Mouse (Mus musculus) adrenal gland (tissue): ENCODE data around the gene Ehmt2.
"Not testable (repeated sequence)": the region's sequence is repeated elsewhere in the genome, so short reads cannot be mapped to it uniquely, and the experiment has no call there.

Experiments used
- intact Hi-C: fragments of 180-260 bp; cut with DNase I; formaldehyde crosslinking; loops from one replicate; pipeline ENCODE4 v1.15.1; 2025

Gene Ehmt2

GRCm38 (mm10) chr17:34917188-34917587, 18.9 kb downstream of the Ehmt2 start:
- intact Hi-C loops, result no loop called here

GRCm38 (mm10) chr17:34922939-34923338, 24.7 kb downstream of the Ehmt2 start:
- intact Hi-C loops, result no loop called here

GRCm38 (mm10) chr17:34924258-34924657, 26.0 kb downstream of the Ehmt2 start:
- intact Hi-C loops, result no loop called here

- intact Hi-C loops, result no loop called here
Measured at GRCm38 (mm10) chr17:34927306-34928019, 29.2 kb downstream of the Ehmt2 start.

- intact Hi-C loops, result no loop called here
Measured at GRCm38 (mm10) chr17:34928841-34929240, 30.6 kb downstream of the Ehmt2 start.

- intact Hi-C loops, result no loop called here
Measured at GRCm38 (mm10) chr17:34931061-34931734, 32.9 kb downstream of the Ehmt2 start, which contains the start of gene Neu1. Neu1 (plus strand) TSS chr17:34931253.

- intact Hi-C loops, result no loop called here
Measured at GRCm38 (mm10) chr17:34931735-34932098, 33.4 kb downstream of the Ehmt2 start.

GRCm38 (mm10) chr17:34932287-34932686, 34.0 kb downstream of the Ehmt2 start:
- intact Hi-C loops, result no loop called here

- intact Hi-C loops, result no loop called here
Measured at GRCm38 (mm10) chr17:34934031-34934430, 35.8 kb downstream of the Ehmt2 start.

- intact Hi-C loops, result no loop called here
Measured at GRCm38 (mm10) chr17:34934830-34935229, 36.6 kb downstream of the Ehmt2 start.

- intact Hi-C loops, result no loop called here
Measured at GRCm38 (mm10) chr17:34937960-34938505, 39.8 kb downstream of the Ehmt2 start.

- intact Hi-C loops, result no loop called here
Measured at GRCm38 (mm10) chr17:34941344-34942041, 43.2 kb downstream of the Ehmt2 start.

GRCm38 (mm10) chr17:34943128-34943815, 45.0 kb downstream of the Ehmt2 start:
- intact Hi-C loops, result no loop called here

- intact Hi-C loops, result no loop called here
Measured at GRCm38 (mm10) chr17:34944362-34944761, 46.1 kb downstream of the Ehmt2 start.

- intact Hi-C loops, result no loop called here
Measured at GRCm38 (mm10) chr17:34946486-34947140, 48.3 kb downstream of the Ehmt2 start.

- intact Hi-C loops, result no loop called here
Measured at GRCm38 (mm10) chr17:34947606-34948005, 49.3 kb downstream of the Ehmt2 start.

GRCm38 (mm10) chr17:34948721-34949552, 50.7 kb downstream of the Ehmt2 start:
- intact Hi-C loops, result not testable (repeated sequence)

GRCm38 (mm10) chr17:34949553-34949969, 51.3 kb downstream of the Ehmt2 start:
- intact Hi-C loops, result no loop called here

GRCm38 (mm10) chr17:34950514-34951455, 52.5 kb downstream of the Ehmt2 start:
- intact Hi-C loops, result no loop called here
